Comparison of ENCODE assay signal across 26 mouse cellular contexts in the genomic region with DNA sequence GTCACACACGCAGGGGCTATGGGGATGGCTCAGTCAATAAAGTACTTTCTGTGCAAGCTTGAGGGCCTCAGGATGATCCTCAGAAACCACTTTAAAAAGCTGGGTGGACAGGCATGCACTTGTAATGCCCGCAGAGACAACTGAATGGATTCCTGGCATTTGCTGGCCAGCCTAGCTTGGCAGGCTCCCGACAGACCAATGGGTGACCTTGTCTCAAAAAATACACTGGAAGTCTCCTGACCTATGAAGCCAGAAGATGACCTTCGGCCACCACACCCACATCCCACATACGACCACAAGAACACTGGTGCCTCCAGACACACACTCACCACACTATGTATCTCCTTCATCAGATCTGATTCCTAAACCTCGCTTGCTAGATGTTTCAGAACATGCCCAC.
"Had no signal": no experiment of that assay in that cellular context is flagged by ENCODE, and none has a peak within 500 bp of the region (broad histone marks: within the 10 kb centered on the region; RNA-seq: fewer than 3 reads in every experiment).

No protein-coding gene starts in this region.

- H3K27ac ChIP-seq: gastrocnemius, adult 2 months; heart, embryonic 10.5 days; hindbrain, embryonic 10.5 days; hindbrain, embryonic 12.5 days; hindbrain, embryonic 14.5 days; kidney, embryonic 15.5 days; kidney, postnatal 0 days; limb, embryonic 13.5 days; limb, embryonic 15.5 days; liver, embryonic 12.5 days; liver, embryonic 14.5 days had no signal

- H3K4me2 ChIP-seq: heart, embryonic 12.5 days; hindbrain, embryonic 12.5 days; hindbrain, embryonic 14.5 days; kidney, embryonic 15.5 days; limb, embryonic 13.5 days; limb, embryonic 15.5 days; liver, embryonic 12.5 days had no signal

- H3K9ac ChIP-seq: heart, embryonic 12.5 days; hindbrain, embryonic 12.5 days; hindbrain, embryonic 14.5 days; kidney, embryonic 15.5 days; limb, embryonic 13.5 days; limb, embryonic 15.5 days; liver, embryonic 12.5 days; liver, embryonic 14.5 days had no signal

- H3K36me3 ChIP-seq: heart, embryonic 10.5 days; heart, embryonic 12.5 days; hindbrain, embryonic 10.5 days; hindbrain, embryonic 12.5 days; kidney, embryonic 15.5 days; limb, embryonic 13.5 days; limb, embryonic 15.5 days; liver, embryonic 12.5 days had no signal

- ATAC-seq: hindbrain, embryonic 16.5 days; intestine, embryonic 16.5 days; liver, embryonic 12.5 days had no signal

- H3K27me3 ChIP-seq: limb, embryonic 15.5 days; liver, embryonic 12.5 days had no signal

- H3K4me3 ChIP-seq: gastrocnemius, adult 2 months; heart, embryonic 10.5 days; heart, embryonic 12.5 days; hindbrain, embryonic 10.5 days; hindbrain, embryonic 12.5 days; kidney, embryonic 15.5 days; limb, embryonic 13.5 days; limb, embryonic 15.5 days; liver, embryonic 12.5 days had no signal

- DNase-seq: gastrocnemius, adult 2 months; gastrocnemius, postnatal 10 days; gastrocnemius, postnatal 25 days; heart, adult 18-20 months; heart, postnatal 10 days; heart, postnatal 4 days; kidney, adult 11 months; kidney, adult 2 months; kidney, adult 9 months; kidney, postnatal 14 days; kidney, postnatal 36 days; layer of hippocampus, adult 9-11 months; layer of hippocampus, postnatal 36 days had no signal

- H3K9me3 ChIP-seq: heart, embryonic 10.5 days; hindbrain, embryonic 10.5 days; hindbrain, embryonic 12.5 days; kidney, embryonic 15.5 days; limb, embryonic 15.5 days; liver, embryonic 12.5 days had no signal
